Mouse (Mus musculus) lung, postnatal 25 days (tissue): ENCODE data around the gene Tlk2.

Experiments
- DNase-seq: peaks from one replicate; pipeline ENCODE4 v3.0.0; 2022; ENCODE audit warnings: low spot score

Gene Tlk2

GRCm38 (mm10) chr11:105313633-105314014, 135.0 kb downstream of the Tlk2 start:
- no peak for DNase-seq

- peak; percentile 14 for DNase-seq
Measured at GRCm38 (mm10) chr11:105315296-105315695, 136.7 kb downstream of the Tlk2 start.

GRCm38 (mm10) chr11:105316121-105316520, 137.5 kb downstream of the Tlk2 start:
- no peak for DNase-seq

- no peak for DNase-seq
Measured at GRCm38 (mm10) chr11:105317769-105318168, 139.2 kb downstream of the Tlk2 start.

GRCm38 (mm10) chr11:105321090-105321489, 142.5 kb downstream of the Tlk2 start:
- no peak for DNase-seq

GRCm38 (mm10) chr11:105323530-105323929, 144.9 kb downstream of the Tlk2 start:
- DNase-seq: peak; percentile 34

- DNase-seq: no peak
Measured at GRCm38 (mm10) chr11:105327101-105327500, 148.5 kb downstream of the Tlk2 start.

- no peak for DNase-seq
Measured at GRCm38 (mm10) chr11:105329962-105330361, 151.4 kb downstream of the Tlk2 start.

- no peak for DNase-seq
Measured at GRCm38 (mm10) chr11:105331129-105331528, 152.5 kb downstream of the Tlk2 start.

- DNase-seq: no peak
Measured at GRCm38 (mm10) chr11:105331732-105332131, 153.1 kb downstream of the Tlk2 start.

GRCm38 (mm10) chr11:105332468-105332867, 153.9 kb downstream of the Tlk2 start:
- DNase-seq: peak; percentile 62
